Mouse (Mus musculus): Measurements from ENCODE around the gene Lmf2. TPM values are rescaled to one million over a fixed set of nuclear protein-coding genes. Genes with fewer than 3 reads are reported as not detected.

Gene Lmf2
- polyA plus RNA-seq (2015; fragmentation: Nextera tagmentation; extraction: Ambion mirVana) = 53.3 and 62.2 TPM in 2 replicates

- H3K4me3 ChIP-seq = peak within 1 kb of the TSS; percentile 82
- peak within 1 kb of the TSS; percentile 94 for H3K27ac ChIP-seq
- H3K9ac ChIP-seq = peak within 1 kb of the TSS; percentile 93
- H3K27me3 ChIP-seq = no peaks in the 10 kb centered on the region
- H3K4me2 ChIP-seq = peak within 1 kb of the TSS; percentile 88
- WGBS = under 1% methylated on average over 64 of the region's 64 CpGs
- peaks cover 33% of the 10 kb centered on the region for H3K4me1 ChIP-seq
- ATAC-seq (ENCODE audit: insufficient number of reproducible peaks, insufficient read depth, low FRiP score, low TSS enrichment, low read depth) = peak; percentile 73
- H3K36me3 ChIP-seq = peaks cover 46% of the 10 kb centered on the region
- H3K9me3 ChIP-seq = no peaks in the 10 kb centered on the region
Observed at GRCm38 (mm10) chr15:89355241-89356187, at the start of gene Lmf2, which contains the start of gene Ncaph2. Gene Lmf2 (minus strand): TSS chr15:89355659. Gene Ncaph2 (plus strand): TSS chr15:89355719.

GRCm38 (mm10) chr15:89404831-89405623, 49.6 kb upstream of the Lmf2 start:
- peaks cover 9% of the 10 kb centered on the region; the same call in 1 of the 2 replicates for H3K9me3 ChIP-seq
- H3K4me1 ChIP-seq = no peaks in the 10 kb centered on the region
- no peak for ATAC-seq (ENCODE audit: insufficient number of reproducible peaks, insufficient read depth, low FRiP score, low TSS enrichment, low read depth)
- H3K4me3 ChIP-seq = no peak overlapping the region
- no peak overlapping the region for H3K27ac ChIP-seq
- 81% methylated on average over 10 of the region's 10 CpGs for WGBS
- no peak overlapping the region for H3K9ac ChIP-seq
- H3K36me3 ChIP-seq = no peaks in the 10 kb centered on the region
- no peak overlapping the region for H3K4me2 ChIP-seq
- no peaks in the 10 kb centered on the region for H3K27me3 ChIP-seq

- 92% methylated on average over 1 of the region's 1 CpGs for WGBS
- no peak for ATAC-seq (ENCODE audit: insufficient number of reproducible peaks, insufficient read depth, low FRiP score, low TSS enrichment, low read depth)
- no peak overlapping the region for H3K9ac ChIP-seq
Observed at GRCm38 (mm10) chr15:89402471-89402870, 47.0 kb upstream of the Lmf2 start.

GRCm38 (mm10) chr15:89399716-89400115, 44.3 kb upstream of the Lmf2 start:
- H3K4me1 ChIP-seq = no peaks in the 10 kb centered on the region
- H3K36me3 ChIP-seq = no peaks in the 10 kb centered on the region
- H3K27ac ChIP-seq = no peak overlapping the region
- no peaks in the 10 kb centered on the region for H3K27me3 ChIP-seq
- no peaks in the 10 kb centered on the region for H3K9me3 ChIP-seq
- no peak overlapping the region for H3K4me2 ChIP-seq
- H3K4me3 ChIP-seq = no peak overlapping the region
- 47% methylated on average over 1 of the region's 1 CpGs for WGBS
- ATAC-seq (ENCODE audit: insufficient number of reproducible peaks, insufficient read depth, low FRiP score, low TSS enrichment, low read depth) = no peak
- no peak overlapping the region for H3K9ac ChIP-seq

More at GRCm38 (mm10) chr15:89402471-89402870, 47.0 kb upstream of the Lmf2 start:
- no peaks in the 10 kb centered on the region for H3K4me1 ChIP-seq
- H3K9me3 ChIP-seq = 0 out of 2 replicates have a peak, but pooled peaks cover 5% of the 10 kb centered on the region
- H3K36me3 ChIP-seq = no peaks in the 10 kb centered on the region
- H3K27ac ChIP-seq = no peak overlapping the region
- H3K4me2 ChIP-seq = no peak overlapping the region
- no peaks in the 10 kb centered on the region for H3K27me3 ChIP-seq
- no peak overlapping the region for H3K4me3 ChIP-seq

- H3K27ac ChIP-seq = no peak overlapping the region
- 84% methylated on average over 2 of the region's 2 CpGs for WGBS
- no peaks in the 10 kb centered on the region for H3K27me3 ChIP-seq
- H3K36me3 ChIP-seq = no peaks in the 10 kb centered on the region
- no peaks in the 10 kb centered on the region for H3K9me3 ChIP-seq
- no peaks in the 10 kb centered on the region for H3K4me1 ChIP-seq
- H3K4me3 ChIP-seq = no peak overlapping the region
- H3K4me2 ChIP-seq = no peak overlapping the region
- no peak overlapping the region for H3K9ac ChIP-seq
- ATAC-seq (ENCODE audit: insufficient number of reproducible peaks, insufficient read depth, low FRiP score, low TSS enrichment, low read depth) = no peak
Observed at GRCm38 (mm10) chr15:89398146-89398545, 42.7 kb upstream of the Lmf2 start.

- Histone ChIP-seq H3K4me1 (no peaks in the 10 kb centered on the region), H3K27ac (no peak overlapping the region), H3K36me3 (no peaks in the 10 kb centered on the region), H3K4me3 (no peak overlapping the region), H3K4me2 (no peak overlapping the region), H3K9ac (no peak overlapping the region), H3K27me3 (no peaks in the 10 kb centered on the region), H3K9me3 (no peaks in the 10 kb centered on the region)
- no peak for ATAC-seq (ENCODE audit: insufficient number of reproducible peaks, insufficient read depth, low FRiP score, low TSS enrichment, low read depth)
- 87% methylated on average over 4 of the region's 4 CpGs for WGBS
Observed at GRCm38 (mm10) chr15:89396883-89397282, 41.4 kb upstream of the Lmf2 start.

- WGBS = 90% methylated on average over 10 of the region's 10 CpGs
- no peak for ATAC-seq (ENCODE audit: insufficient number of reproducible peaks, insufficient read depth, low FRiP score, low TSS enrichment, low read depth)
Observed at GRCm38 (mm10) chr15:89390081-89390480, 34.6 kb upstream of the Lmf2 start.

GRCm38 (mm10) chr15:89387127-89387526, 31.7 kb upstream of the Lmf2 start:
- 36% methylated on average over 12 of the region's 12 CpGs for WGBS
- no peaks in the 10 kb centered on the region for H3K4me1 ChIP-seq
- no peak overlapping the region for H3K4me3 ChIP-seq
- ATAC-seq (ENCODE audit: insufficient number of reproducible peaks, insufficient read depth, low FRiP score, low TSS enrichment, low read depth) = no peak
- H3K36me3 ChIP-seq = no peaks in the 10 kb centered on the region
- no peaks in the 10 kb centered on the region for H3K9me3 ChIP-seq
- no peak overlapping the region for H3K4me2 ChIP-seq
- no peak overlapping the region for H3K9ac ChIP-seq
- H3K27ac ChIP-seq = no peak overlapping the region
- peaks cover 17% of the 10 kb centered on the region; the same call in 1 of the 2 replicates for H3K27me3 ChIP-seq

More at GRCm38 (mm10) chr15:89390081-89390480, 34.6 kb upstream of the Lmf2 start:
- H3K27ac ChIP-seq = no peak overlapping the region
- H3K4me2 ChIP-seq = no peak overlapping the region
- H3K27me3 ChIP-seq = 0 out of 2 replicates have a peak, but pooled peaks cover 10% of the 10 kb centered on the region
- no peaks in the 10 kb centered on the region for H3K4me1 ChIP-seq
- no peak overlapping the region for H3K4me3 ChIP-seq
- no peaks in the 10 kb centered on the region for H3K9me3 ChIP-seq
- H3K36me3 ChIP-seq = no peaks in the 10 kb centered on the region
- no peak overlapping the region for H3K9ac ChIP-seq

- peaks cover 33% of the 10 kb centered on the region for H3K27me3 ChIP-seq
Observed at GRCm38 (mm10) chr15:89384617-89385016, 29.2 kb upstream of the Lmf2 start, which contains the start of gene Klhdc7b. Gene Klhdc7b (plus strand): TSS chr15:89384917.

GRCm38 (mm10) chr15:89379429-89379828, 24.0 kb upstream of the Lmf2 start:
- H3K4me2 ChIP-seq = peak overlapping the region; percentile 72
- H3K27ac ChIP-seq = no peak overlapping the region
- no peak for ATAC-seq (ENCODE audit: insufficient number of reproducible peaks, insufficient read depth, low FRiP score, low TSS enrichment, low read depth)
- H3K9ac ChIP-seq = peak overlapping the region; percentile 61; the same call in 1 of the 2 replicates
- H3K27me3 ChIP-seq = peaks cover 65% of the 10 kb centered on the region
- 11% methylated on average over 10 of the region's 10 CpGs for WGBS
- peak overlapping the region; percentile 43 for H3K4me3 ChIP-seq
- H3K4me1 ChIP-seq = peaks cover 28% of the 10 kb centered on the region
- no peaks in the 10 kb centered on the region for H3K9me3 ChIP-seq
- H3K36me3 ChIP-seq = no peaks in the 10 kb centered on the region

More at GRCm38 (mm10) chr15:89384617-89385016, 29.2 kb upstream of the Lmf2 start, which contains the start of gene Klhdc7b:
- ATAC-seq (ENCODE audit: insufficient number of reproducible peaks, insufficient read depth, low FRiP score, low TSS enrichment, low read depth) = no peak
- H3K4me1 ChIP-seq = no peaks in the 10 kb centered on the region
- no peak within 1 kb of the TSS for H3K27ac ChIP-seq
- no peaks in the 10 kb centered on the region for H3K36me3 ChIP-seq
- no peak within 1 kb of the TSS for H3K4me3 ChIP-seq
- no peak within 1 kb of the TSS for H3K4me2 ChIP-seq
- no peaks in the 10 kb centered on the region for H3K9me3 ChIP-seq
- no peak within 1 kb of the TSS for H3K9ac ChIP-seq
- WGBS = 82% methylated on average over 7 of the region's 7 CpGs

GRCm38 (mm10) chr15:89378831-89379401, 23.5 kb upstream of the Lmf2 start, which contains the start of gene Odf3b:
Gene Odf3b (minus strand): TSS chr15:89379282.
- no peak within 1 kb of the TSS for H3K27ac ChIP-seq
- H3K27me3 ChIP-seq = peaks cover 65% of the 10 kb centered on the region
- H3K4me1 ChIP-seq = peaks cover 32% of the 10 kb centered on the region
- no peaks in the 10 kb centered on the region for H3K9me3 ChIP-seq
- H3K4me3 ChIP-seq = peak within 1 kb of the TSS; percentile 43
- H3K4me2 ChIP-seq = peak within 1 kb of the TSS; percentile 72
- WGBS = under 1% methylated on average over 33 of the region's 33 CpGs
- peak within 1 kb of the TSS; percentile 61 for H3K9ac ChIP-seq
- H3K36me3 ChIP-seq = no peaks in the 10 kb centered on the region
- no peak for ATAC-seq (ENCODE audit: insufficient number of reproducible peaks, insufficient read depth, low FRiP score, low TSS enrichment, low read depth)
